Mouse (Mus musculus) forebrain, embryonic 16.5 days (tissue): ENCODE results near the gene Zranb1. TPM values are rescaled to one million over a fixed set of nuclear protein-coding genes. Genes with fewer than 3 reads are reported as not detected.

Experiments used
- ATAC-seq: fragments of 200-750 bp; cut with Nextera tagmentation; 2 replicates; pipeline ENCODE4 v1.8.0; 2017; ENCODE audit warnings: mild to moderate bottlenecking, moderate library complexity
- H3K27ac ChIP-seq: fragments of 300-500 bp; sonication (generic); 2 replicates; pipeline ENCODE4 v1.5.1; 2014; ENCODE audit warnings: low read length, control low read depth
- H3K27me3 ChIP-seq: fragments of 300-500 bp; sonication (generic); replicated peaks from 2 replicates; pipeline ENCODE4 v1.6.1; 2014; ENCODE audit warnings: low read length; ENCODE audit not compliant: control insufficient read depth, insufficient read depth
- H3K36me3 ChIP-seq: fragments of 300-500 bp; sonication (generic); 2 replicates; pipeline ENCODE4 v1.6.1; 2014; ENCODE audit not compliant: control insufficient read depth, insufficient read depth
- H3K4me1 ChIP-seq: fragments of 300-500 bp; sonication (generic); replicated peaks from 2 replicates; pipeline ENCODE4 v1.6.1; 2014; ENCODE audit warnings: low read length; ENCODE audit not compliant: control insufficient read depth, insufficient read depth
- H3K4me2 ChIP-seq: fragments of 300-500 bp; sonication (generic); 2 replicates; pipeline ENCODE4 v1.6.1; 2014; ENCODE audit warnings: mild to moderate bottlenecking, low read length, control low read depth
- H3K4me3 ChIP-seq: fragments of 300-500 bp; sonication (generic); replicated peaks from 2 replicates; pipeline ENCODE4 v1.5.1; 2014; ENCODE audit warnings: mild to moderate bottlenecking, low read length, control low read depth
- H3K9ac ChIP-seq: fragments of 300-500 bp; sonication (generic); replicated peaks from 2 replicates; pipeline ENCODE4 v1.6.1; 2014; ENCODE audit warnings: low read depth, low read length, control low read depth
- H3K9me3 ChIP-seq: fragments of 300-500 bp; sonication (generic); 2 replicates; pipeline ENCODE4 v1.6.1; 2016; ENCODE audit warnings: low read length; ENCODE audit not compliant: control insufficient read depth
- WGBS: fragments of 180-500 bp; shearing (Covaris S2); extraction: QIAGEN DNeasy Blood & Tissue Kit; methylation state at CpG from one replicate; pipeline ENCODE4 v1.1.7; 2014; 5-methylcytosine and 5-hydroxymethylcytosine counted together
- polyA plus RNA-seq: library from polyadenylated mRNA; unstranded; fragments of >200 nt; fragmentation: Nextera tagmentation; extraction: Ambion mirVana; gene quantifications from 2 replicates; pipeline ENCODE4 v1.2.1, GENCODE M21; 2015

Zranb1 gene
- polyA plus RNA-seq, 1 experiment from 2014 or later, result 22.6 TPM

DNA sequence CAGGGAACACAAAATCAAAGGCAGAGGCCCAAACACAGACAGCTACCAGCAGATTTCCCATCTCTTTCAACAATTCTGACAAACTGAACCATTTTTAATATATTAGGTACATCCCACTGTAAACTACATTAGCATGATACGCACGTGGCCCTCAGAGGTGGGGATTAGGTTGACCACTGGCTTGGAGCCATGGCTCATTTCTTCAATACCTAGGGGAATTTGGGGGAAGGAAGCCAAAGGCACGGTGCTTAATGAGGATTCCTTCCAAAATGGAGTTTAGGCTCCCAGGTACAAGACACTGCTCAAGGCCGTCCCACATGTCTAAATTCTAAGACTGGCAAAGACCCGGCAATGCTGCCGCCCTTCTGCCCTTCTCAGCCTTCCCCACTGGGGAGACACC is 71.3 kb downstream of the Zranb1 start:
- Histone ChIP-seq H3K9me3 (no peaks in the 10 kb centered on the region), H3K4me2 (no peak overlapping the region), H3K27me3 (no peaks in the 10 kb centered on the region), H3K4me3 (no peak overlapping the region), H3K27ac (no peak overlapping the region), H3K9ac (no peak overlapping the region), H3K4me1 (peaks cover 17% of the 10 kb centered on the region), H3K36me3 (peaks cover 10% of the 10 kb centered on the region; the same call in 1 of the 2 replicates)
- ATAC-seq, result no peak
- 81% methylated on average over 6 of the region's 6 CpGs for WGBS

DNA sequence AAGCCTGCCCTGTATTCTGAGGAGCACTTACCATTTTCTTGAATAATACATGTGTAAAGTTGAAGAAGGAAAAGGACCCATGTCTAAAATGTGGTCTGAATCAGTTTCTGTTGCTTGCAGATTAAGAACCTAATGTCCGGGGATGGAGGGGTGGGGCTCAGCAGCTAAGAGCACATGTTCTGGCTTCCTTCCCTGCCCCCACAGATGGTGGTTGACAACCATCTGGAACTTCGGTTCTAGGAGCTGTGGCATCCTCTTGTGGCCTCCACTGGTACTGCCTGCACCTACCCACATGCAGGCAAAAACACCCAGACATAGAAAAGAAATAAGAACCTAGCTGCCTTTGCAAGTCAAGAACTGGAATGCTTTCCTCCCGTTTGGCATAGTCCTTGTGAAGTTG is 72.5 kb downstream of the Zranb1 start:
- H3K4me3 ChIP-seq, result no peak overlapping the region
- no peaks in the 10 kb centered on the region for H3K27me3 ChIP-seq
- ATAC-seq, result peak; percentile 71
- no peak overlapping the region for H3K9ac ChIP-seq
- WGBS, result 20% methylated on average over 3 of the region's 3 CpGs
- H3K9me3 ChIP-seq, result no peaks in the 10 kb centered on the region
- peak overlapping the region; percentile 26; the same call in 1 of the 2 replicates for H3K27ac ChIP-seq
- H3K36me3 ChIP-seq, result peaks cover 4% of the 10 kb centered on the region; the same call in 1 of the 2 replicates
- no peak overlapping the region for H3K4me2 ChIP-seq
- H3K4me1 ChIP-seq, result peaks cover 17% of the 10 kb centered on the region

DNA sequence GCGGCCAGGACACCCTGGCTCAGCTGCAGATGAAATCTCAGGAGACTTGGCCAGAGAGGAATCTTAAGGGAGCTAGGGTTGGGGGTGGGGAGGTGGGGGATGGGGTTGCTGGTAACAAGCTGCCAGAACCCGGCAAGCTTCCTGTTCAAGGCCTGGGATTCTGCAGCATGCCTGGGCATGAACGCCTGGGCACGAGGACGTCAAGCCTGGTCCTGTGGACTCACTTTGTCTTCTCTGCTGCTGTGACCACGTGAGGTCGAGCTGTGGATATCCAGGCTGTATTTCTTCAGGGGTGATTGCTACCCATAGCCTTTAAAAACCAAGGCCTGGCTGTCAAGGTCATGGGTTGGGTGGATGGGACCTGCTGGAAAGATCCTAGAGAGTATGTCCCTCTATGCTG is 74.8 kb downstream of the Zranb1 start:
- Histone ChIP-seq H3K9me3 (no peaks in the 10 kb centered on the region), H3K4me3 (no peak overlapping the region), H3K27me3 (no peaks in the 10 kb centered on the region), H3K9ac (no peak overlapping the region), H3K4me2 (no peak overlapping the region), H3K36me3 (no peaks in the 10 kb centered on the region), H3K27ac (no peak overlapping the region), H3K4me1 (peaks cover 27% of the 10 kb centered on the region)
- ATAC-seq, result no peak
- 83% methylated on average over 7 of the region's 7 CpGs for WGBS

DNA sequence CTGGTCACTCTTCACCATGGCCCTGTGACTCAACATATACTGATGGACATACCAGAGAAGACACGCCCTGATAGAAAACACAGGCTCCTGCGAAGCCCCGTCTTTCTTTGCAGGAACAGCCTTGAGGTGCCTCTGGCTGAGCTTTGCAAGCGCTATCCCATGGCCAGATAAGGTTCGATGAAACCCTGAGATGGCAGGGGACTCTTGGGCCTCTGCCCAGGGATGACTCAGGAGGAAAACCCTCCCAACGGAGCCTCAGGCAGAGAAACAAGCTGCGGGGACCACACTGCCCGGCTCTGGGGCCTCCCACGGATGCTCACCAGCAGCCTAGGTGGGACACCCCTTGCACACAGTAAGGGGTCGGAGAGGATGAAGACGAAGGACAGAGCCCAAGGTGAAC is 76.4 kb downstream of the Zranb1 start:
- ATAC-seq, result no peak
- no peak overlapping the region for H3K27ac ChIP-seq
- no peaks in the 10 kb centered on the region for H3K36me3 ChIP-seq
- no peak overlapping the region for H3K4me3 ChIP-seq
- H3K4me2 ChIP-seq, result no peak overlapping the region
- no peaks in the 10 kb centered on the region for H3K27me3 ChIP-seq
- no peaks in the 10 kb centered on the region for H3K9me3 ChIP-seq
- WGBS, result 72% methylated on average over 11 of the region's 11 CpGs
- H3K9ac ChIP-seq, result no peak overlapping the region
- peaks cover 38% of the 10 kb centered on the region for H3K4me1 ChIP-seq

DNA sequence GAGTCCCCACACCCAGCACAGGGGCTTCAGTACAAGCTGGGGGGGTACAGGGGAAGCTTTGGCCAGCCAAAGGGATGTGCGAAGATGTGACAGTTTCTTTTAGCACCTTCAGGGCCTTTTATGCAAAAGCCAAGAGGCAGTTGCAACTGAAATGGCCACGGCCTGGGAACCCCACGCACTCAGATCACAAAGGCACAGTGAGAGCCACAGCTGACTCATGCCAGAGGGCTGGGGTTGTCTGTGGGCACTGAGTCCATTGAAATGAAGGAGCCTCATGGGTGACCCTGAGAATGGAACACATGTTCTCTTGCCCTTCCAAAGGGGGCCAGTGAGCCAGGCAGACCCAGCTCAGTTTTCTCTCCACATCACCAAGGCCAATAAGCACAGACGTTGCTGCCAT is 77.7 kb downstream of the Zranb1 start:
- no peaks in the 10 kb centered on the region for H3K36me3 ChIP-seq
- WGBS, result 92% methylated on average over 4 of the region's 4 CpGs
- H3K9me3 ChIP-seq, result no peaks in the 10 kb centered on the region
- no peak overlapping the region for H3K27ac ChIP-seq
- H3K4me3 ChIP-seq, result no peak overlapping the region
- no peak overlapping the region for H3K9ac ChIP-seq
- no peak overlapping the region for H3K4me2 ChIP-seq
- peaks cover 41% of the 10 kb centered on the region for H3K4me1 ChIP-seq
- no peaks in the 10 kb centered on the region for H3K27me3 ChIP-seq
- ATAC-seq, result no peak

DNA sequence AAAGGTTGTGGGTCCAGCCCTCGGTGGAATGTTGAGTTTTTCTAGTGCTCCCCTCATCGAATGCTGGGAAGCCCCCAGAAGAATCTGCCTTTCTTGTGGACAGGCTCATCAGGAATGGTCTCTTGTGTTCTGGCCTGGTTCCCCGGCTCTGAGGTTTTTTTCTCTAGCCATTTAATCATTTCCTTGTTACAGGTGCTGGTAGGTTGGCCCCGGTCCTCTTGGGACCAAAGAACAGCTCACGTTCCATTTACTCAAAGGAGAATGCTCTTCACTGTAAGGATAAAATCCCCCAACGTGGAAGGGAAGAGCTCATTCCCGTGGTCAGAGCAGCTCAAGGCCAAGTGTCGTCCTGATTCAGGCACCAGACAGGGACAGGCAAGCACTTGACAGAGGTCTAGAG is 78.7 kb downstream of the Zranb1 start:
- Histone ChIP-seq H3K36me3 (no peaks in the 10 kb centered on the region), H3K9ac (no peak overlapping the region), H3K27ac (no peak overlapping the region), H3K27me3 (no peaks in the 10 kb centered on the region), H3K4me2 (no peak overlapping the region), H3K4me1 (peaks cover 39% of the 10 kb centered on the region), H3K4me3 (no peak overlapping the region), H3K9me3 (no peaks in the 10 kb centered on the region)
- WGBS, result 91% methylated on average over 8 of the region's 8 CpGs
- ATAC-seq, result no peak

DNA sequence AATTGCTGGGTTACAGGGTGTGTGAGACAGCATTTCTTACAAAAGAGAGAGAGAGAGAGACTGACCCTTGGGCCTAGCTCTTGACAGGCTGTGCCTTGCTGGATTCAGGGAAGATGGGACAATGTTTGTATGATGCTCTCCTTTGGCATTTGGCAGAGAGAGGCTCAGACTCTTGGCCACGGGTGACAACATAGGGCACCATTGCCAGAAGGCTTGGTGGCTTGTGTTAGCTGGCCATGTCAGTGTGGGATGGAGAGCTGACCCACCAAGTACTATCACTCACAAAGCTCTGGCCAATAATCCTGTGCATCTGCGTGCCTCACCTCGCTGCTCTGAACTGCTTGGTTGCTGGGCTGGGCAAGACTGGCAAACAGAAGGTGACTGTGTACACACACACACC is 79.5 kb downstream of the Zranb1 start:
- Histone ChIP-seq H3K9me3 (no peaks in the 10 kb centered on the region), H3K4me2 (no peak overlapping the region), H3K4me3 (no peak overlapping the region), H3K4me1 (peaks cover 47% of the 10 kb centered on the region), H3K27ac (peak overlapping the region; percentile 77), H3K9ac (no peak overlapping the region), H3K36me3 (no peaks in the 10 kb centered on the region), H3K27me3 (no peaks in the 10 kb centered on the region)
- WGBS, result 74% methylated on average over 3 of the region's 3 CpGs
- no peak for ATAC-seq

DNA sequence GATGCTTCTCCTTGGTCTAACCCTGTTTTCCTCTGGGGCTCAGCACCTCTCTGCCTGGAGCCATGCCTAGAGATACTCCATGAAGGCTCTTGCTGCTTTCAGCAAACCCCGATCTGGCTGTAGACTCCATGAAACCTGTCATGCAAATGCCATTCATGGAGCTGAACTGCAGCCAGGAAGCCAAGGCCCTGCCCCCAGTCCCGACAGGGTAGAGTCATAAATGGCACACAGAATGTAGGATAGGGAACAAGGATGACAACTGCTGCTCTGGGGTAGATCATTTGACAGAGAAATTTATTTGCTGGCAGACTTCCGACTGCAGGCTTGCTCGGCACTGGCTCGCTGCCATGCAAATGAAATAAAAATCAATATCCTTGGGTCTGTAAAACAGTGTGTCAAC is 80.2 kb downstream of the Zranb1 start:
- no peak overlapping the region for H3K4me3 ChIP-seq
- H3K27ac ChIP-seq, result peak overlapping the region; percentile 77
- H3K4me1 ChIP-seq, result peaks cover 52% of the 10 kb centered on the region
- no peaks in the 10 kb centered on the region for H3K9me3 ChIP-seq
- H3K36me3 ChIP-seq, result no peaks in the 10 kb centered on the region
- 12% methylated on average over 5 of the region's 5 CpGs for WGBS
- H3K27me3 ChIP-seq, result no peaks in the 10 kb centered on the region
- ATAC-seq, result peak; percentile 81
- H3K9ac ChIP-seq, result no peak overlapping the region
- H3K4me2 ChIP-seq, result peak overlapping the region; percentile 39

DNA sequence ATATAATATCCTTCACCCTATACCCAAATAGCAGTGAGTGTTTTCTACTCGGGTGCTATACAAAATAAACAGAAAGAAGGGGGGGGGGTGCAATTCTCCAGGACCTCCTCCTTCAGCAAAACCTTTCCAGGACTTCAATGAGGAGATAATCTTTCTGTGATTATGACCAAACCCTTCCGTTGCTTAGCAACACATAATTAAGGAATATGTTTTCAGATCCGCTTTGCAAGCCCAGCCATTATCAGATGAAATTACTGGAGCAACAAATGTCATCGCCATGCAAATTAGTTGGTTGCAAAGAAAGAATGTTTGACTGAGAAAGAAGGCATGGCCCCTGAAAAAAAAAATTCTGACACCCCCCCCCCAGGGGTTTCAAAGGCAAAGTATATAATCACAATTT is 80.7 kb downstream of the Zranb1 start:
- H3K9ac ChIP-seq, result no peak overlapping the region
- H3K27me3 ChIP-seq, result no peaks in the 10 kb centered on the region
- 10% methylated on average over 4 of the region's 4 CpGs for WGBS
- peak overlapping the region; percentile 39 for H3K4me2 ChIP-seq
- H3K4me3 ChIP-seq, result no peak overlapping the region
- peak; percentile 49 for ATAC-seq
- peak overlapping the region; percentile 77 for H3K27ac ChIP-seq
- H3K4me1 ChIP-seq, result peaks cover 52% of the 10 kb centered on the region
- H3K9me3 ChIP-seq, result no peaks in the 10 kb centered on the region
- H3K36me3 ChIP-seq, result no peaks in the 10 kb centered on the region

DNA sequence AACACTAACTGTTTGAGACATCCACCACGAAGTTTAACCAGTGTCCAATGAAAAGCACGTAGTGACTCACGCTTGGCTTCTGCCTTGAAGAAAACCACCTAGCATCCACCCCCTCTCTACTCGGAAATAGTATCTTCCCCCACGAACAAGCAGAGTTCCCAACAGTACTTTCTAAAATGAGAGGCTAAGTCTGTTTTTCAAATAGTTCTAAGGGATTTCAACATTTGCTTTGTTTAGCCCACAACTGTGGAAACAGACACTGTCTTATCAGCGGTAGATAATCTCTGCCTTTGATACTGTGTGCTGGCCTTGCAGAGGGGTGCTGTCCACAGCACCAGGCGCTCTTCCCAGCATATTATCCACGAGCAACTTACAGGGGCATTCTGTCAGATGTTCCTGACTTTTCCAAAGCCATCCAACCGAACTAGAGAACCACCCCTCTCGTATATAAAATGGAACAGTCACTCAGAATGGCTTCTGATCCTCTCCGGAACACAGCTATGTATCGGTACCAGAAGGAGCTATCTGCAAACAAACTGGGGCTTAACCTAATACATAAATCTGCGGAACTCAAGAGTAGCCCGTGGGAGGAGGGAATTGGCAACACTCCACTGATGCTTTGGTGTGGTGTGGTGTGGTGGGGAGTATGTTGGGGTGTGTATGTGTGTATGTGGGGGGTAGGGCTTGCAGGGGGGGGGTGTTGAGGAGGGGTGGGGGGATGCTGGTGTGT is 81.9 kb downstream of the Zranb1 start:
- no peaks in the 10 kb centered on the region for H3K36me3 ChIP-seq
- no peak overlapping the region for H3K4me2 ChIP-seq
- no peak for ATAC-seq
- H3K9ac ChIP-seq, result no peak overlapping the region
- 64% methylated on average over 14 of the region's 14 CpGs for WGBS
- no peak overlapping the region for H3K4me3 ChIP-seq
- H3K27ac ChIP-seq, result no peak overlapping the region
- H3K27me3 ChIP-seq, result no peaks in the 10 kb centered on the region
- peaks cover 52% of the 10 kb centered on the region for H3K4me1 ChIP-seq
- H3K9me3 ChIP-seq, result no peaks in the 10 kb centered on the region
